ENCODE assay signal across 20 mouse cellular contexts in genomic region chr8:110382751-110383150, GRCm38 (mm10).
A peak's percentile ranks its signal among the peaks of the same experiment; 100 is the strongest.
DNase-seq lines count a peak whose midpoint lies in the region; ATAC-seq and TF ChIP-seq lines count a peak whose summit lies in the region.
"Had no signal": no experiment of that assay in that cellular context is flagged by ENCODE, and none has a peak within 500 bp of the region (broad histone marks: within the 10 kb centered on the region; RNA-seq: fewer than 3 reads in every experiment).

No protein-coding gene starts in this region.

- no peaks in the 10 kb centered on the region for H3K27me3 ChIP-seq in forebrain, postnatal 0 days (ENCODE audit: insufficient read depth, low read length)
- no peaks in the 10 kb centered on the region for H3K27me3 ChIP-seq in forebrain, embryonic 16.5 days (replicated peaks; ENCODE audit: control insufficient read depth, insufficient read depth, low read length)
- H3K27me3 ChIP-seq: forebrain, embryonic 12.5 days; hindbrain, embryonic 15.5 days; intestine, embryonic 15.5 days; limb, embryonic 15.5 days; liver, embryonic 15.5 days; midbrain, embryonic 12.5 days; neural tube, embryonic 15.5 days; stomach, embryonic 15.5 days had no signal

- H3K27ac ChIP-seq in forebrain, postnatal 0 days (ENCODE audit: low read depth, low read length), result no peak overlapping the region
- no peak overlapping the region for H3K27ac ChIP-seq in forebrain, embryonic 16.5 days (ENCODE audit: low read length)
- no peak overlapping the region for H3K27ac ChIP-seq in left cerebral cortex, adult 2 months
- H3K27ac ChIP-seq: forebrain, embryonic 12.5 days; hindbrain, embryonic 15.5 days; intestine, embryonic 15.5 days; limb, embryonic 15.5 days; liver, embryonic 15.5 days; macrophage; midbrain, embryonic 12.5 days; neural tube, embryonic 15.5 days; stomach, embryonic 15.5 days had no signal

- H3K4me1 ChIP-seq in forebrain, postnatal 0 days (ENCODE audit: insufficient read depth), result no peaks in the 10 kb centered on the region
- no peaks in the 10 kb centered on the region for H3K4me1 ChIP-seq in forebrain, embryonic 16.5 days (replicated peaks; ENCODE audit: control insufficient read depth, insufficient read depth, low read length)
- H3K4me1 ChIP-seq: intestine, embryonic 15.5 days; limb, embryonic 15.5 days; liver, embryonic 15.5 days; neural tube, embryonic 15.5 days; stomach, embryonic 15.5 days had no signal

- WGBS in forebrain, postnatal 0 days, result 11% methylated on average over 8 of the region's 8 CpGs
- WGBS in forebrain, embryonic 16.5 days, result 6% methylated on average over 8 of the region's 8 CpGs

- peak; percentile 15 for DNase-seq in forebrain, postnatal 0 days
- peak; percentile 4 to 14 for DNase-seq in left cerebral cortex, postnatal 14 days (ENCODE audit: low spot score in 2 of 2)
- no peak for DNase-seq in left cerebral cortex, adult 2 months (ENCODE audit: extremely low spot score in 1 of 2, low spot score in 2 of 2)
- DNase-seq in right cerebral cortex, postnatal 10 days (ENCODE audit: low spot score in 2 of 2), result peak; percentile 31 to 47
- DNase-seq in right cerebral cortex, adult 18-20 months, result no peak
- DNase-seq: adrenal gland, adult 2 months; heart, postnatal 36 days; kidney, adult 9 months; kidney, postnatal 25 days had no signal

- H3K4me3 ChIP-seq in forebrain, postnatal 0 days (ENCODE audit: low read depth, low read length), result no peak overlapping the region
- no peak overlapping the region for H3K4me3 ChIP-seq in forebrain, embryonic 16.5 days (replicated peaks; ENCODE audit: low read length)
- no peak overlapping the region for H3K4me3 ChIP-seq in left cerebral cortex, adult 2 months
- H3K4me3 ChIP-seq: forebrain, embryonic 12.5 days; hindbrain, embryonic 15.5 days; intestine, embryonic 15.5 days; limb, embryonic 15.5 days; liver, embryonic 15.5 days; midbrain, embryonic 12.5 days; neural tube, embryonic 15.5 days; stomach, embryonic 15.5 days had no signal

- no peak for TF ChIP-seq CTCF in forebrain, postnatal 0 days (IDR thresholded peaks at IDR 0.05; ENCODE audit: low read depth)
- TF ChIP-seq CTCF in left cerebral cortex, adult 2 months (IDR thresholded peaks at IDR 0.05), result no peak

- no peaks in the 10 kb centered on the region for H3K36me3 ChIP-seq in forebrain, postnatal 0 days (ENCODE audit: insufficient read depth)
- no peaks in the 10 kb centered on the region for H3K36me3 ChIP-seq in forebrain, embryonic 16.5 days (ENCODE audit: control insufficient read depth, insufficient read depth)
- H3K36me3 ChIP-seq: forebrain, embryonic 12.5 days; hindbrain, embryonic 15.5 days; intestine, embryonic 15.5 days; limb, embryonic 15.5 days; liver, embryonic 15.5 days; midbrain, embryonic 12.5 days; neural tube, embryonic 15.5 days; stomach, embryonic 15.5 days had no signal

- H3K9ac ChIP-seq in forebrain, postnatal 0 days, result no peak overlapping the region
- H3K9ac ChIP-seq in forebrain, embryonic 16.5 days (replicated peaks; ENCODE audit: low read depth, low read length), result no peak overlapping the region
- H3K9ac ChIP-seq: forebrain, embryonic 12.5 days; hindbrain, embryonic 15.5 days; intestine, embryonic 15.5 days; limb, embryonic 15.5 days; liver, embryonic 15.5 days; midbrain, embryonic 12.5 days; neural tube, embryonic 15.5 days; stomach, embryonic 15.5 days had no signal

- H3K9me3 ChIP-seq in forebrain, postnatal 0 days (ENCODE audit: low read length), result no peaks in the 10 kb centered on the region
- H3K9me3 ChIP-seq in forebrain, embryonic 16.5 days (ENCODE audit: control insufficient read depth, low read length), result no peaks in the 10 kb centered on the region
- H3K9me3 ChIP-seq: forebrain, embryonic 12.5 days; hindbrain, embryonic 15.5 days; intestine, embryonic 15.5 days; limb, embryonic 15.5 days; liver, embryonic 15.5 days; midbrain, embryonic 12.5 days; neural tube, embryonic 15.5 days; stomach, embryonic 15.5 days had no signal

- ATAC-seq in forebrain, postnatal 0 days, result no peak
- ATAC-seq in forebrain, embryonic 16.5 days, result no peak
- ATAC-seq in CD4-positive, CD25-positive, alpha-beta regulatory T cell, adult 4 months, result no peak
- ATAC-seq: intestine, embryonic 15.5 days had no signal

- no peak overlapping the region for H3K4me2 ChIP-seq in forebrain, postnatal 0 days (ENCODE audit: low read depth)
- H3K4me2 ChIP-seq in forebrain, embryonic 16.5 days (ENCODE audit: low read length), result no peak overlapping the region
- H3K4me2 ChIP-seq: forebrain, embryonic 12.5 days; hindbrain, embryonic 15.5 days; intestine, embryonic 15.5 days; limb, embryonic 15.5 days; liver, embryonic 15.5 days; midbrain, embryonic 12.5 days; neural tube, embryonic 15.5 days; stomach, embryonic 15.5 days had no signal

- intact Hi-C loops in left cerebral cortex, postnatal 14 days (cut with DNase I), result no loop called here
- intact Hi-C loops in left cerebral cortex, adult 2 months (cut with DNase I), result no loop called here

Comparison
In these comparisons a context has a peak if more than half of its experiments do, and no peak if none do; other contexts are left out.
1. DNase-seq: peak in forebrain, postnatal 0 days (single experiment), left cerebral cortex, postnatal 14 days (2 of 2) and right cerebral cortex, postnatal 10 days (2 of 2); none in left cerebral cortex, adult 2 months (0 of 2) and right cerebral cortex, adult 18-20 months (single experiment).